Mouse (Mus musculus) lung, embryonic 15.5 days (tissue): Measurements from ENCODE around the gene Fam228b. TPM values are rescaled to one million over a fixed set of nuclear protein-coding genes. Genes with fewer than 3 reads are reported as not detected.
A peak's percentile ranks its signal among the peaks of the same experiment; 100 is the strongest.
"Not testable (repeated sequence)": the region's sequence is repeated elsewhere in the genome, so short reads cannot be mapped to it uniquely, and the experiment has no call there.

ENCODE experiments used
- ATAC-seq: fragments of 200-750 bp; cut with Nextera tagmentation; 2 replicates; pipeline ENCODE4 v1.8.0; 2017; ENCODE audit warnings: moderate number of reproducible peaks, borderline replicate concordance; ENCODE audit not compliant: low FRiP score, low TSS enrichment; ENCODE audit errors: extremely low read depth
- H3K27ac ChIP-seq: fragments of 300-500 bp; sonication (generic); 2 replicates; pipeline ENCODE4 v1.5.1; 2015; ENCODE audit warnings: moderate library complexity, mild to moderate bottlenecking, inconsistent platforms
- H3K27me3 ChIP-seq: fragments of 300-500 bp; sonication (generic); 2 replicates; pipeline ENCODE4 v1.6.1; 2015; ENCODE audit warnings: inconsistent platforms
- H3K36me3 ChIP-seq: fragments of 300-500 bp; sonication (generic); 2 replicates; pipeline ENCODE4 v1.6.1; 2015; ENCODE audit warnings: inconsistent platforms
- H3K4me1 ChIP-seq: fragments of 300-500 bp; sonication (generic); 2 replicates; pipeline ENCODE4 v1.6.1; 2015; ENCODE audit warnings: inconsistent platforms
- H3K4me2 ChIP-seq: fragments of 300-500 bp; sonication (generic); 2 replicates; pipeline ENCODE4 v1.6.1; 2015; ENCODE audit warnings: inconsistent platforms, mild to moderate bottlenecking, moderate library complexity
- H3K4me3 ChIP-seq: fragments of 300-500 bp; sonication (generic); 2 replicates; pipeline ENCODE4 v1.5.1; 2015; ENCODE audit warnings: mild to moderate bottlenecking, inconsistent platforms
- H3K9ac ChIP-seq: fragments of 300-500 bp; sonication (generic); 2 replicates; pipeline ENCODE4 v1.6.1; 2015; ENCODE audit warnings: inconsistent platforms
- H3K9me3 ChIP-seq: fragments of 300-500 bp; sonication (generic); 2 replicates; pipeline ENCODE4 v1.6.1; 2016; ENCODE audit warnings: inconsistent platforms
- WGBS: fragments of 180-500 bp; shearing (Covaris S2); methylation state at CpG from one replicate; pipeline ENCODE4 v1.1.7; 2015; 5-methylcytosine and 5-hydroxymethylcytosine counted together
- polyA plus RNA-seq: library from polyadenylated mRNA; unstranded; fragments of >200 nt; fragmentation: Nextera tagmentation; extraction: Ambion mirVana; gene quantifications from 2 replicates; pipeline ENCODE4 v1.2.1, GENCODE M21; 2015

Gene Fam228b
- polyA plus RNA-seq, 1 experiment from 2014 or later = 1.5 TPM

- Histone ChIP-seq H3K9me3 (no peaks in the 10 kb centered on the region), H3K36me3 (peaks cover 26% of the 10 kb centered on the region), H3K9ac (no peak overlapping the region), H3K4me3 (no peak overlapping the region), H3K4me1 (peaks cover 7% of the 10 kb centered on the region), H3K4me2 (no peak overlapping the region), H3K27ac (no peak overlapping the region), H3K27me3 (no peaks in the 10 kb centered on the region)
- no peak for ATAC-seq
- 81% methylated on average over 4 of the region's 4 CpGs for WGBS
These were observed 60.8 kb downstream of the Fam228b start for GRCm38 (mm10) chr12:4708296-4708695.

DNA sequence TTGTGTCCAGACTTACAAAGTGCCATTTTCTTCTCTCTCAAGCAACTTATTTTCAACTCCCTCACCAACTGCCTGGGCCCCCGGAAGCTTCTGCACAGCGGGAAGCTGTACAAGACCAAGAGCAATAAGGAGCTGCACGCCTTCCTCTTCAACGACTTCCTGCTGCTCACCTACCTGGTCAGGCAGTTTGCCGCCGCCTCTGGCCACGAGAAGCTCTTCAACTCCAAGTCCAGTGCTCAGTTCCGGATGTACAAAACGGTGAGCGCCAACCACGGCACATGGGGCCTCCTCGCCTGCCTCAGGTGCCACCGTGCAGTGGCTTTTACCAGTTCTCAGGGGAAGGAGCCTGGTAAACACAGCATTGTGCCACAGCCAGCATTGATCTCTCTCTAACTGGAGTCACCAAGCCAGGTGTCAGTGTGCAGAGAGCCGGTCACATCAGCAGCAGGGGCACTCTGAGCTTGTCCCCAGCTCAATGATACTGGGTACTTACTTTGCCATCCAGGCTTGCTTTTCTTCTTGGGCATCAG lies 61.5 kb downstream of the Fam228b start:
- ATAC-seq = no peak

GRCm38 (mm10) chr12:4706901-4707300 lies 62.2 kb downstream of the Fam228b start:
- ATAC-seq = peak; percentile 72; the same call in 1 of the 2 replicates
- WGBS = 72% methylated on average over 10 of the region's 10 CpGs
- H3K36me3 ChIP-seq = peaks cover 29% of the 10 kb centered on the region
- no peak overlapping the region for H3K9ac ChIP-seq
- peaks cover 7% of the 10 kb centered on the region for H3K4me1 ChIP-seq
- no peaks in the 10 kb centered on the region for H3K9me3 ChIP-seq
- H3K27me3 ChIP-seq = no peaks in the 10 kb centered on the region
- no peak overlapping the region for H3K4me3 ChIP-seq
- no peak overlapping the region for H3K4me2 ChIP-seq
- H3K27ac ChIP-seq = peak overlapping the region; percentile 77

More for the DNA sequence above, 61.5 kb downstream of the Fam228b start:
- 71% methylated on average over 14 of the region's 14 CpGs for WGBS
- Histone ChIP-seq H3K36me3 (peaks cover 25% of the 10 kb centered on the region), H3K27me3 (no peaks in the 10 kb centered on the region), H3K9me3 (no peaks in the 10 kb centered on the region), H3K4me3 (no peak overlapping the region), H3K9ac (no peak overlapping the region), H3K4me1 (peaks cover 7% of the 10 kb centered on the region), H3K27ac (peak overlapping the region; percentile 77), H3K4me2 (no peak overlapping the region)

DNA sequence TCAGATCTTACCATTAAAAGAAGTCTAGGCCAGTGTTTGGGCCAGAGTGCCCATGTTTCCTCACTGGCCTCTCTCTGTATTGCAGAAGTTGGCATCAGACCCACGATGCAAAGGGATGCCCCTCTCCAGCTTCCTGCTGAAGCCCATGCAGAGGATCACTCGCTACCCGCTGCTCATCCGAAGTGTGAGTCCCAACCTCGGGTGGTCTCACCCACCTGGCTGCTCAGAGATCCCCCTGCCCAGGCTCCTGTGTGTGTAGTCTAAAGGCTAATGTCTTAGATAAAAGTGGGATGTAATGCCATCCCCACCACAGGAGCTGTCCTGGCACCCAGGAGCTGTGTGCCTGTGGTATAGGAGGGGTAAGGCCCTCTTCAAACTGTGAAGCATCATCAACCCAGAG lies 62.9 kb downstream of the Fam228b start:
- WGBS = 79% methylated on average over 5 of the region's 5 CpGs
- peak overlapping the region; percentile 77 for H3K27ac ChIP-seq
- ATAC-seq = no peak
- H3K4me2 ChIP-seq = no peak overlapping the region
- no peaks in the 10 kb centered on the region for H3K9me3 ChIP-seq
- no peaks in the 10 kb centered on the region for H3K27me3 ChIP-seq
- peaks cover 33% of the 10 kb centered on the region for H3K36me3 ChIP-seq
- H3K9ac ChIP-seq = no peak overlapping the region
- H3K4me3 ChIP-seq = no peak overlapping the region
- peaks cover 7% of the 10 kb centered on the region for H3K4me1 ChIP-seq

- not testable (repeated sequence) for H3K4me3 ChIP-seq, H3K4me2 ChIP-seq, H3K9ac ChIP-seq, H3K4me1 ChIP-seq, H3K27me3 ChIP-seq, H3K9me3 ChIP-seq
- WGBS = 18% methylated on average over 6 of the region's 6 CpGs
- peak overlapping the region; percentile 77 for H3K27ac ChIP-seq
- ATAC-seq = peak; percentile 71; the same call in 1 of the 2 replicates
- H3K36me3 ChIP-seq = peaks cover 29% of the 10 kb centered on the region
These were observed 63.4 kb downstream of the Fam228b start for GRCm38 (mm10) chr12:4705626-4706025.

GRCm38 (mm10) chr12:4694534-4694933 lies 74.5 kb downstream of the Fam228b start:
- Histone ChIP-seq H3K4me3 (no peak overlapping the region), H3K4me1 (no peaks in the 10 kb centered on the region), H3K4me2 (no peak overlapping the region), H3K36me3 (peaks cover 7% of the 10 kb centered on the region; the same call in 1 of the 2 replicates), H3K9ac (no peak overlapping the region), H3K27ac (no peak overlapping the region), H3K9me3 (no peaks in the 10 kb centered on the region), H3K27me3 (no peaks in the 10 kb centered on the region)
- ATAC-seq = no peak
- 74% methylated on average over 1 of the region's 1 CpGs for WGBS

DNA sequence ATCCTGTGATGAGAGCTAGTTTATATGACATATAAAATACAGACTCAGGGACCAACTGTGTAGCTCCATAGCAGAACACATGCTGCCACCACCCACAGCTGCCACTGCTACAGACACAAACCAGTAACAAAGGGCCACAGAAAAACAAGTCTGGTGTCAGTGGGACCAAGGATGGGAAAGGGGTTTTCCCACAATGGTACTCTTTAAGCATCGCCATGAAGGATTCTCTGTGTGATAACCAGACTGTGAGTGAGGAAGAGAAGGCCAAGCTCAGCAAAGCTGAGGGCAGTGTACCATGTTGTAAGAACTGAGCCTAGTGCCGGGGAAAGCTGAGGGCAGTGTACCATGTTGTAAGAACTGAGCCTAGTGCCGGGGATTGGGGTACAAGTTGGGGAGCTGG lies 77.9 kb downstream of the Fam228b start:
- Histone ChIP-seq H3K4me2 (no peak overlapping the region), H3K27ac (no peak overlapping the region), H3K4me3 (no peak overlapping the region), H3K36me3 (no peaks in the 10 kb centered on the region), H3K9me3 (no peaks in the 10 kb centered on the region), H3K27me3 (no peaks in the 10 kb centered on the region), H3K9ac (no peak overlapping the region), H3K4me1 (no peaks in the 10 kb centered on the region)
- 92% methylated on average over 3 of the region's 3 CpGs for WGBS
- no peak for ATAC-seq

Other genes with a start within 250 kb of the Fam228b start
- gene Itsn2, start 176.6 kb downstream of the Fam228b start, polyA plus RNA-seq = 37.9 and 42.2 TPM in 2 replicates
- not detected in 2 replicates for gene Gm3625, start 176.3 kb downstream of the Fam228b start, polyA plus RNA-seq
- gene Fam228a, start 30.8 kb downstream of the Fam228b start, polyA plus RNA-seq = 0.30 and 0.52 TPM in 2 replicates
- 1.7 and 1.8 TPM in 2 replicates for gene Pfn4, start 245 bp downstream of the Fam228b start, polyA plus RNA-seq
- gene Sf3b6, start 48.3 kb upstream of the Fam228b start, polyA plus RNA-seq = 169 and 188 TPM in 2 replicates
- gene Fkbp1b, start 72.3 kb upstream of the Fam228b start, polyA plus RNA-seq = 7.4 and 8.5 TPM in 2 replicates
- 16.7 and 18.9 TPM in 2 replicates for gene Wdcp, start 74.0 kb upstream of the Fam228b start, polyA plus RNA-seq
- 2.1 and 2.2 TPM in 2 replicates for gene Mfsd2b, start 105.1 kb upstream of the Fam228b start, polyA plus RNA-seq
- 28.4 and 31.3 TPM in 2 replicates for gene Ubxn2a, start 138.4 kb upstream of the Fam228b start, polyA plus RNA-seq
- gene Atad2b, start 148.1 kb upstream of the Fam228b start, polyA plus RNA-seq = 9.5 and 10.3 TPM in 2 replicates